Mouse (Mus musculus): Measurements from ENCODE around the gene Cyth1.

DNA sequence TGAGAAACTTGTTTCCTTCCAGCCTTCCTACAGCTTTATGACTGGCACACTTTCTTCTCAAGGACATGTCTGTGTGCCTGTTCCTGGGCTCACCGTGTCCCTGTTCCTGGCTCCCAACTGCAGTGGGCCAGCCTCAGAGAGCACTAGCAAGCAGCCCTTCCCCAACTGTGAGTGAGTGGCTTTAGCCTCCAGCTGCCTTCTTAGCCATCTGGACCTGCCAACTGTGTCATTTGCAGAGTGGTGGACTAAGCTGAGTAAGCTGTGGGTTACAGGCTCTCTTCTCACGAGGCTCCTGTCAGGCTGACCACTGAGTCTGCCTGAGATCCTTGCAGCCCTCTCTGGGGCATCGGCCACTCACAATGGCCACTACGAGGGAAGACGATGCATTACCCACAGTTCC, 75.6 kb downstream of the Cyth1 start:
- TF ChIP-seq NELFE (IDR thresholded peaks at IDR 0.05; ENCODE audit: low read depth, low read length) (no peak), CTCF (IDR thresholded peaks at IDR 0.05 in 2 of 3, conservative IDR thresholded peaks at IDR 0.05 in 1 of 3; ENCODE audit: control insufficient read depth in 1 of 3, insufficient read depth in 1 of 3, low read depth in 2 of 3, low read length in 3 of 3, poor library complexity in 1 of 3, severe bottlenecking in 1 of 3) (no peak), POLR2A (IDR thresholded peaks at IDR 0.05; ENCODE audit: control insufficient read depth in 1 of 2, insufficient read depth in 1 of 2, low read depth in 1 of 2, low read length in 2 of 2, poor library complexity in 1 of 2) (no peak), SMC3 (IDR thresholded peaks at IDR 0.05; ENCODE audit: low read depth, low read length) (no peak), MAX (IDR thresholded peaks at IDR 0.05; ENCODE audit: low read length) (no peak), RAD21 (IDR thresholded peaks at IDR 0.05; ENCODE audit: low read depth, low read length) (no peak), EP300 (IDR thresholded peaks at IDR 0.05; ENCODE audit: low read depth in 1 of 2, low read length in 2 of 2) (no peak)

Data from MEL (cell line).